Mouse (Mus musculus) G1E-ER4 (cell line): ENCODE data around the gene Cpb1. TPM values are rescaled to one million over a fixed set of nuclear protein-coding genes. Genes with fewer than 3 reads are reported as not detected.

ENCODE experiments used
- GATA1 ChIP-seq: IDR thresholded peaks from one replicate; pipeline ENCODE4 v1.8.0; 2012; ENCODE audit warnings: low read length, inconsistent platforms
- polyA plus RNA-seq: library from polyadenylated mRNA; stranded (reverse); fragments of >175 nt; gene quantifications from 2 replicates; pipeline ENCODE4 v1.2.3, GENCODE M21; 2012

Cpb1 gene
- polyA plus RNA-seq, 1 experiment, result not detected

DNA sequence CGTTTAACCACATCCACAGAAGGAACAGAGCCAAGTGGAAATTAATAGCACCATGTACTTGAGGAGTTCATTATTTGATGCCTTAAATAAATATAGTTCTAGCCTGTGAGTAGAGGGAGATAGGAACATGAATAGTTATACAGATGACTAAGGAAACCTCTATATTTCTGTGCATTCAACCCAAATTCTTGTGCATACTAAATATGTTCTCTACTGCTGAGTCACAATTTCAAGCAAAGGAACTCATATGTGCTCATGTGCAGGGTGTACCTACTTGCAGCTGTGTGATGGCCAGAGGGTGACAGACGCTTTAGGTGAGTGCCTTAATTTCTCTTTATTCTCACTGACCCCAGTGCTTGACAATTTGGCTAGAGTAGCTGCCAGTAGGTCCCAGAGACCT is 50.1 kb downstream of the Cpb1 start:
- no peak for TF ChIP-seq GATA1

DNA sequence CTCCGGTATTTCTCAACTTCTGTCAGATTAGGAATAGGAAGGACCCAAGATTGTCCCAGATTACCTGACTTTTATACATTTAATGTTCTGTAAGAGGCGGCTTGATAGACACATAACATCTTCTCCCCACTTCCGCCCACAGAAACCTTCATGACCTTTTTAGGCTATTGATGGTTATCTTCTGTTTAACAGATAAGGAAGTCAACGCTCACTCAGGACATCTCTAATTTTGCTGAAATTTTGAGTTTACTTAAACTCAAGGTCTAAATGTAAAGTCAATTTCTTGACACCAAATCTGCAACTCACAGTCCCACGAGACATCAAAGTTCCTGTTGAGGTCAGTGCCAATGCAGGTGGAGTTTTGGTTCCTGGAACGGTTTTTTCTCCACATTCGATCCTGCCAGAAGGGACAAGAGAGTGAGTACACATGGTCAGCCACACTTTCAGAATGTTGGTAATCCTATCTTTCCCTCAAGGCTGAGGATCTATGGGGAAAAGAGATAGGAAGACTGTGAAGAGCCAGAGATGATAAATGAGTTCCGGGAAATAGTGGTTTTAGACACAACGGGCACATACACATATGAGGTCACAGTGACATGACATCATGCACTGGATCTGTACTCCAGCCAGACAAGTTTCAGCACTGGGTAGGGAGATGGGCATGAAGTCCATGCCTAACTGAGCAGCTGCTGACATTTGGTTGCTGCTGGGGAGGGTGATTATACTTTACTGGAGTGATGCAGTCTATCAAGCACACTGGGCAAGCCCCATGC is 52.4 kb downstream of the Cpb1 start:
- no peak for TF ChIP-seq GATA1

DNA sequence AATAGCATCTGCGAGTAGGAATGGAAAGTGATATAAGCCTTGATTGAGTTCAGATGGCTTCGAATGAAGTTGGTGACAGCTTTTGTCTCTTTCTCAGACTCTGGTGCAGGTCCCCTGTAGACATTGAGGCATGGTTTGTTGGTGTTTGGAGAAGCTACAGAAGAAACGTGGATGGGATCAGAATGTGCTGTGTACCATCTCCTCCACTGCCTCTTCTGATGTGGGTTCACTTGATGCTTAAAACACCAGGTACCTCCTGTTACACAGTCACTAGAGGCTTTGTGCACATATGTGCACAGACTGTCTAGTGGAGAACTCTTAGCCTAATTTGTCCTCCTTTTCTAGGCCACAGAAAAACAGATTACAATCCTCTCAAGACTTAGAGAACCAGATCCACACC is 53.4 kb downstream of the Cpb1 start:
- no peak for TF ChIP-seq GATA1

DNA sequence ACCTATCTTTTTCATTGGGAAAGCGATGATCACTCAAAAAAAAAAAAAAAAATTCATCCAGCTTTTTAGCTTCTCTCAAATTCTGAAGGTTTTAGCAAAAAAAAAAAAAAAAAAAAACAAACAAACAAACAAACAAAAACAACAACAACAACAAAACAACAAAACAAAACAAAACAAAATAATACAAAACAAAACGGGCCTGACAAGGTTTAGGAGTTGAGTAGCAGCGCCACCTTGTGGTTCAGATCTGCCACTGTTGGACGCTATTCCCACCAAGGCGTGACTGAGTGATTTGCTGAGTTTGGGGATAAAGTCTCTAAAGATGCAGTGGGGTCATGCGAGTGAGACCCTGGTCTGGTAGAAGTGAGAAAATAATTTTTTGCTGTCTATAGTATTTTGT is 76.7 kb downstream of the Cpb1 start:
- TF ChIP-seq GATA1, result no peak

Other genes starting within 250 kb of the Cpb1 start
- 10.4 and 17.8 TPM in 2 replicates for gene Hps3, start 240.4 kb downstream of the Cpb1 start, polyA plus RNA-seq
- 20.6 and 20.9 TPM in 2 replicates for gene Hltf, start 217.9 kb downstream of the Cpb1 start, polyA plus RNA-seq
- not detected in 2 replicates for gene Gyg, start 120.4 kb downstream of the Cpb1 start, polyA plus RNA-seq
- 0.37 and 0.49 TPM in 2 replicates for gene Cpa3, start 33.6 kb downstream of the Cpb1 start, polyA plus RNA-seq
- not detected in 2 replicates for gene Agtr1b, start 91.4 kb upstream of the Cpb1 start, polyA plus RNA-seq